25 mouse cellular contexts compared by ENCODE assay signal in genomic region chr17:73284301-73284700, GRCm38 (mm10).
DNase-seq lines count a peak whose midpoint lies in the region; ATAC-seq and TF ChIP-seq lines count a peak whose summit lies in the region.
"Had no signal": no experiment of that assay in that cellular context is flagged by ENCODE, and none has a peak within 500 bp of the region (broad histone marks: within the 10 kb centered on the region; RNA-seq: fewer than 3 reads in every experiment).

No protein-coding gene starts in this region.

- no peaks in the 10 kb centered on the region for H3K36me3 ChIP-seq in limb, embryonic 13.5 days
- H3K36me3 ChIP-seq in limb, embryonic 10.5 days = no peaks in the 10 kb centered on the region
- H3K36me3 ChIP-seq in lung, postnatal 0 days (ENCODE audit: insufficient read depth, low read length) = no peaks in the 10 kb centered on the region
- H3K36me3 ChIP-seq in forebrain, embryonic 10.5 days (replicated peaks) = no peaks in the 10 kb centered on the region
- H3K36me3 ChIP-seq: embryonic facial prominence, embryonic 12.5 days; forebrain, embryonic 12.5 days; hindbrain, embryonic 10.5 days; hindbrain, embryonic 15.5 days; midbrain, embryonic 10.5 days; midbrain, embryonic 15.5 days; stomach, embryonic 15.5 days had no signal

- WGBS in limb, embryonic 13.5 days = 8% methylated on average over 2 of the region's 2 CpGs
- WGBS in limb, embryonic 10.5 days = 20% methylated on average over 2 of the region's 2 CpGs
- WGBS in lung, postnatal 0 days = 25% methylated on average over 2 of the region's 2 CpGs
- WGBS in forebrain, embryonic 10.5 days = 64% methylated on average over 2 of the region's 2 CpGs

- no peaks in the 10 kb centered on the region for H3K9me3 ChIP-seq in limb, embryonic 13.5 days
- H3K9me3 ChIP-seq in limb, embryonic 10.5 days (replicated peaks) = no peaks in the 10 kb centered on the region
- no peaks in the 10 kb centered on the region for H3K9me3 ChIP-seq in lung, postnatal 0 days (ENCODE audit: low read length)
- H3K9me3 ChIP-seq in forebrain, embryonic 10.5 days = no peaks in the 10 kb centered on the region
- H3K9me3 ChIP-seq: embryonic facial prominence, embryonic 12.5 days; forebrain, embryonic 12.5 days; hindbrain, embryonic 10.5 days; hindbrain, embryonic 15.5 days; midbrain, embryonic 10.5 days; midbrain, embryonic 15.5 days; stomach, embryonic 15.5 days had no signal

- peaks cover 12% of the 10 kb centered on the region; the same call in 1 of the 2 replicates for H3K4me1 ChIP-seq in limb, embryonic 13.5 days
- peaks cover 19% of the 10 kb centered on the region for H3K4me1 ChIP-seq in limb, embryonic 10.5 days
- H3K4me1 ChIP-seq in lung, postnatal 0 days (ENCODE audit: insufficient read depth, low read depth, low read length) = no peaks in the 10 kb centered on the region
- H3K4me1 ChIP-seq in forebrain, embryonic 10.5 days = no peaks in the 10 kb centered on the region
- H3K4me1 ChIP-seq: embryonic facial prominence, embryonic 12.5 days; forebrain, embryonic 12.5 days; hindbrain, embryonic 10.5 days; hindbrain, embryonic 15.5 days; midbrain, embryonic 10.5 days; midbrain, embryonic 15.5 days; stomach, embryonic 15.5 days had no signal

- ATAC-seq in limb, embryonic 13.5 days (ENCODE audit: low FRiP score, low read depth) = peak; percentile 36; the same call in 1 of the 2 replicates
- no peak; the same call in 1 of the 2 replicates for ATAC-seq in lung, postnatal 0 days
- ATAC-seq: inflammation-experienced regulatory T-cells, adult 6 months; midbrain, embryonic 15.5 days had no signal

- no peak overlapping the region for H3K27ac ChIP-seq in limb, embryonic 13.5 days
- no peak overlapping the region for H3K27ac ChIP-seq in limb, embryonic 10.5 days
- H3K27ac ChIP-seq in lung, postnatal 0 days (ENCODE audit: low read length) = no peak overlapping the region
- H3K27ac ChIP-seq in forebrain, embryonic 10.5 days = no peak overlapping the region
- H3K27ac ChIP-seq: embryonic facial prominence, embryonic 12.5 days; forebrain, embryonic 12.5 days; hindbrain, embryonic 10.5 days; hindbrain, embryonic 15.5 days; layer of hippocampus, adult 2 months; midbrain, embryonic 10.5 days; midbrain, embryonic 15.5 days; stomach, embryonic 15.5 days had no signal

- peak; percentile 46; the same call in 1 of the 2 replicates for TF ChIP-seq EP300 in lung, postnatal 0 days (IDR thresholded peaks at IDR 0.05)

- no peak overlapping the region for H3K4me2 ChIP-seq in limb, embryonic 13.5 days (replicated peaks)
- H3K4me2 ChIP-seq in lung, postnatal 0 days (replicated peaks; ENCODE audit: low read depth, low read length) = no peak overlapping the region
- H3K4me2 ChIP-seq: embryonic facial prominence, embryonic 12.5 days; forebrain, embryonic 12.5 days; hindbrain, embryonic 15.5 days; liver, embryonic 11.5 days; midbrain, embryonic 15.5 days; stomach, embryonic 15.5 days had no signal

- no peaks in the 10 kb centered on the region for H3K27me3 ChIP-seq in limb, embryonic 13.5 days
- no peaks in the 10 kb centered on the region for H3K27me3 ChIP-seq in limb, embryonic 10.5 days (ENCODE audit: low read depth, poor library complexity, severe bottlenecking)
- H3K27me3 ChIP-seq in lung, postnatal 0 days (replicated peaks; ENCODE audit: insufficient read depth, low read length) = no peaks in the 10 kb centered on the region
- H3K27me3 ChIP-seq in forebrain, embryonic 10.5 days (ENCODE audit: poor library complexity, severe bottlenecking) = no peaks in the 10 kb centered on the region
- H3K27me3 ChIP-seq: embryonic facial prominence, embryonic 12.5 days; forebrain, embryonic 12.5 days; hindbrain, embryonic 15.5 days; midbrain, embryonic 15.5 days; stomach, embryonic 15.5 days had no signal

- peak; percentile 13 for DNase-seq in kidney, adult 9 months
- DNase-seq in kidney, adult 11 months = no peak
- no peak for DNase-seq in limb, embryonic 10.5 days (ENCODE audit: low spot score)
- peak; percentile 68 for DNase-seq in lung, postnatal 0 days (ENCODE audit: low spot score)
- DNase-seq in lung, adult 18-20 months = no peak
- DNase-seq in forebrain, embryonic 10.5 days (ENCODE audit: extremely low spot score, low spot score) = no peak
- DNase-seq: adrenal gland, postnatal 14 days; cerebellum, adult 11 months; cerebellum, adult 9-10 months; cerebellum, postnatal 36 days; gastrocnemius, postnatal 14 days; heart, postnatal 14 days; right cerebral cortex, postnatal 25 days had no signal

- H3K9ac ChIP-seq in limb, embryonic 13.5 days = no peak overlapping the region
- H3K9ac ChIP-seq in lung, postnatal 0 days (replicated peaks; ENCODE audit: low read depth) = no peak overlapping the region
- H3K9ac ChIP-seq: embryonic facial prominence, embryonic 12.5 days; forebrain, embryonic 12.5 days; hindbrain, embryonic 15.5 days; midbrain, embryonic 15.5 days; stomach, embryonic 15.5 days had no signal

- TF ChIP-seq CTCF in lung, postnatal 0 days (IDR thresholded peaks at IDR 0.05) = no peak

- H3K4me3 ChIP-seq in limb, embryonic 13.5 days = no peak overlapping the region
- H3K4me3 ChIP-seq in limb, embryonic 10.5 days = no peak overlapping the region
- H3K4me3 ChIP-seq in lung, postnatal 0 days (ENCODE audit: low read depth, low read length) = no peak overlapping the region
- no peak overlapping the region for H3K4me3 ChIP-seq in forebrain, embryonic 10.5 days
- H3K4me3 ChIP-seq: embryonic facial prominence, embryonic 12.5 days; erythroblast, embryonic 14.5 days; forebrain, embryonic 12.5 days; hindbrain, embryonic 10.5 days; hindbrain, embryonic 15.5 days; layer of hippocampus, adult 2 months; midbrain, embryonic 10.5 days; midbrain, embryonic 15.5 days; stomach, embryonic 15.5 days had no signal

Comparison
In these comparisons a context has a peak if more than half of its experiments do, and no peak if none do; other contexts are left out.
1. DNase-seq: peak in kidney, adult 9 months (single experiment) and lung, postnatal 0 days (single experiment); none in kidney, adult 11 months (single experiment), limb, embryonic 10.5 days (single experiment), lung, adult 18-20 months (0 of 2) and forebrain, embryonic 10.5 days (single experiment).